Mouse (Mus musculus) cerebellum, adult 2 months (tissue): ENCODE results near the gene Pgf.

ENCODE experiments used
- CTCF ChIP-seq: fragments of 200-500 bp; IDR thresholded peaks from 2 replicates; pipeline ENCODE4 v1.5.1; 2011; ENCODE audit warnings: low read depth, mild to moderate bottlenecking, control low read depth, low read length, moderate library complexity, borderline replicate concordance; ENCODE audit not compliant: insufficient read depth
- POLR2A ChIP-seq: fragments of 200-500 bp; IDR thresholded peaks from 2 replicates; pipeline ENCODE4 v1.6.1; 2011; ENCODE audit warnings: low read length, control low read depth, borderline replicate concordance; ENCODE audit not compliant: insufficient read depth

GRCm38 (mm10) chr12:85135513-85136470 is 41.8 kb downstream of the Pgf start:
- no peak for TF ChIP-seq POLR2A
- TF ChIP-seq CTCF, result no peak
